Mouse (Mus musculus) G1E (cell line): Measurements from ENCODE around the gene Zfp719. TPM values are rescaled to one million over a fixed set of nuclear protein-coding genes. Genes with fewer than 3 reads are reported as not detected.

ENCODE experiments used
- ATAC-seq: 2 replicates; pipeline ENCODE4 v1.8.0; 2016; ENCODE audit warnings: mild to moderate bottlenecking; ENCODE audit not compliant: insufficient number of reproducible peaks, poor library complexity, low FRiP score, severe bottlenecking; ENCODE audit errors: extremely low read depth
- DNase-seq: peaks from one replicate; pipeline ENCODE4 v3.0.0; 2012; ENCODE audit warnings: low spot score
- H3K27me3 ChIP-seq: 2 replicates; pipeline ENCODE4 v1.6.1; 2012; ENCODE audit warnings: mild to moderate bottlenecking, low read length, inconsistent platforms; ENCODE audit not compliant: insufficient read depth
- H3K36me3 ChIP-seq: replicated peaks from 2 replicates; pipeline ENCODE3; 2012; ENCODE audit warnings: mild to moderate bottlenecking, inconsistent platforms
- H3K4me1 ChIP-seq: 2 replicates; pipeline ENCODE4 v1.6.1; 2012; ENCODE audit warnings: low read depth, low read length, inconsistent platforms, mixed read lengths; ENCODE audit not compliant: insufficient read depth
- H3K4me3 ChIP-seq: 2 replicates; pipeline ENCODE4 v1.5.1; 2012; ENCODE audit warnings: low read depth, mild to moderate bottlenecking, inconsistent platforms, low read length, moderate library complexity, mixed read lengths
- H3K9me3 ChIP-seq: replicated peaks from 2 replicates; pipeline ENCODE4 v1.6.1; 2012; ENCODE audit warnings: inconsistent platforms
- CTCF ChIP-seq: IDR thresholded peaks from 2 replicates; pipeline ENCODE4 v1.5.1; 2012; ENCODE audit warnings: low read depth, low read length, inconsistent platforms, mixed read lengths
- GATA1 ChIP-seq: IDR thresholded peaks from 2 replicates; pipeline ENCODE4 v1.6.1; 2012; ENCODE audit warnings: borderline replicate concordance, low read length, inconsistent platforms, mixed read lengths
- GATA2 ChIP-seq: IDR thresholded peaks from 2 replicates; pipeline ENCODE4 v1.6.1; 2012; ENCODE audit warnings: low read depth, low read length, inconsistent platforms, borderline replicate concordance
- POLR2AphosphoS5 ChIP-seq: IDR thresholded peaks from 2 replicates; pipeline ENCODE4 v1.6.1; 2012; ENCODE audit warnings: low read depth, low read length, inconsistent platforms; ENCODE audit not compliant: insufficient replicate concordance
- TAL1 ChIP-seq: conservative IDR thresholded peaks from 2 replicates; pipeline ENCODE4 v1.6.1; 2012; ENCODE audit warnings: low read depth, low read length, inconsistent platforms, mixed read lengths
- polyA plus RNA-seq: library from polyadenylated mRNA; stranded (reverse); fragments of >175 nt; gene quantifications from 2 replicates; pipeline ENCODE4 v1.2.3, GENCODE M21; 2012
- total RNA-seq, 2 experiments: library from RNA; stranded (forward) in 1 of 2; stranded (reverse) in 1 of 2; fragments of 200-1000 nt in 1 of 2; fragments of >200 nt in 1 of 2; fragmentation: Nextera tagmentation in 1 of 2; gene quantifications; 2 replicates each; pipeline ENCODE4 v1.2.3; 2014 to 2017

Gene Zfp719
- total and polyA plus RNA-seq, 3 experiments, result 0.12 to 7.8 (median 7.0) TPM

GRCm38 (mm10) chr7:43636194-43636593 lies 56.8 kb downstream of the Zfp719 start:
- TF ChIP-seq POLR2AphosphoS5 (no peak), TAL1 (no peak), GATA1 (no peak), CTCF (no peak), GATA2 (no peak)
- Histone ChIP-seq H3K27me3 (no peaks in the 10 kb centered on the region; the same call in 1 of the 2 replicates), H3K9me3 (no peaks in the 10 kb centered on the region), H3K36me3 (no peaks in the 10 kb centered on the region), H3K4me3 (no peak overlapping the region), H3K4me1 (no peaks in the 10 kb centered on the region)
- DNase-seq (no peak), ATAC-seq (no peak)

- H3K4me1 ChIP-seq, result no peaks in the 10 kb centered on the region
- no peaks in the 10 kb centered on the region for H3K9me3 ChIP-seq
- no peak overlapping the region for H3K4me3 ChIP-seq
- TF ChIP-seq GATA1 (no peak), TAL1 (no peak), POLR2AphosphoS5 (no peak), CTCF (no peak), GATA2 (no peak)
- no peak for DNase-seq
- no peak for ATAC-seq
- no peaks in the 10 kb centered on the region; the same call in 1 of the 2 replicates for H3K27me3 ChIP-seq
- H3K36me3 ChIP-seq, result no peaks in the 10 kb centered on the region
Observed at GRCm38 (mm10) chr7:43637118-43637517, 57.7 kb downstream of the Zfp719 start.

GRCm38 (mm10) chr7:43642587-43642986 lies 63.2 kb downstream of the Zfp719 start:
- ATAC-seq, result no peak
- H3K36me3 ChIP-seq, result no peaks in the 10 kb centered on the region
- no peaks in the 10 kb centered on the region for H3K9me3 ChIP-seq
- no peaks in the 10 kb centered on the region for H3K4me1 ChIP-seq
- H3K27me3 ChIP-seq, result no peaks in the 10 kb centered on the region
- no peak for DNase-seq
- TF ChIP-seq POLR2AphosphoS5, result no peak
- no peak for TF ChIP-seq TAL1
- TF ChIP-seq GATA2, result no peak
- H3K4me3 ChIP-seq, result no peak overlapping the region

Other genes with a start within 250 kb of the Zfp719 start
Only the 20 nearest of the 25 such genes appear.
- not detected in 2 replicates for gene Siglecg, start 171.4 kb upstream of the Zfp719 start, total RNA-seq (2014; fragmentation: Nextera tagmentation)
- 0.06 and 0.11 TPM in 2 replicates for gene Siglecg, start 171.4 kb upstream of the Zfp719 start, total RNA-seq (2017)
- gene Siglecg, start 171.4 kb upstream of the Zfp719 start, polyA plus RNA-seq, result not detected in 2 replicates
- gene Lim2, start 151.9 kb upstream of the Zfp719 start, total RNA-seq (2014; fragmentation: Nextera tagmentation), result not detected in 2 replicates
- gene Lim2, start 151.9 kb upstream of the Zfp719 start, total RNA-seq (2017), result not detected in 2 replicates
- gene Lim2, start 151.9 kb upstream of the Zfp719 start, polyA plus RNA-seq, result 0.04 TPM in 1 of 2 replicates, not detected in the other
- gene Nkg7, start 142.5 kb upstream of the Zfp719 start, total RNA-seq (2014; fragmentation: Nextera tagmentation), result not detected in 2 replicates
- gene Nkg7, start 142.5 kb upstream of the Zfp719 start, total RNA-seq (2017), result not detected in 2 replicates
- gene Nkg7, start 142.5 kb upstream of the Zfp719 start, polyA plus RNA-seq, result not detected in 2 replicates
- gene Cldnd2, start 138.8 kb upstream of the Zfp719 start, total RNA-seq (2014; fragmentation: Nextera tagmentation), result not detected in 2 replicates
- not detected in 2 replicates for gene Cldnd2, start 138.8 kb upstream of the Zfp719 start, total RNA-seq (2017)
- not detected in 2 replicates for gene Cldnd2, start 138.8 kb upstream of the Zfp719 start, polyA plus RNA-seq
- 75.0 and 92.3 TPM in 2 replicates for gene Etfb, start 135.5 kb upstream of the Zfp719 start, total RNA-seq (2014; fragmentation: Nextera tagmentation)
- gene Etfb, start 135.5 kb upstream of the Zfp719 start, total RNA-seq (2017), result 207 and 218 TPM in 2 replicates
- gene Etfb, start 135.5 kb upstream of the Zfp719 start, polyA plus RNA-seq, result 60.1 and 77.3 TPM in 2 replicates
- 3.5 TPM in 1 of 2 replicates, not detected in the other for gene Gm45233, start 135.5 kb upstream of the Zfp719 start, total RNA-seq (2014; fragmentation: Nextera tagmentation)
- gene Gm45233, start 135.5 kb upstream of the Zfp719 start, total RNA-seq (2017), result 0.93 TPM in 1 of 2 replicates, not detected in the other
- gene Gm45233, start 135.5 kb upstream of the Zfp719 start, polyA plus RNA-seq, result not detected in 2 replicates
- gene Vsig10l, start 116.5 kb upstream of the Zfp719 start, total RNA-seq (2014; fragmentation: Nextera tagmentation), result not detected in 2 replicates
- 0.33 and 0.35 TPM in 2 replicates for gene Vsig10l, start 116.5 kb upstream of the Zfp719 start, total RNA-seq (2017)
- gene Vsig10l, start 116.5 kb upstream of the Zfp719 start, polyA plus RNA-seq, result 0.32 and 0.44 TPM in 2 replicates
- not detected in 2 replicates for gene Iglon5, start 89.5 kb upstream of the Zfp719 start, total RNA-seq (2014; fragmentation: Nextera tagmentation)
- 0.05 and 0.06 TPM in 2 replicates for gene Iglon5, start 89.5 kb upstream of the Zfp719 start, total RNA-seq (2017)
- gene Iglon5, start 89.5 kb upstream of the Zfp719 start, polyA plus RNA-seq, result not detected in 2 replicates
- gene 4931406B18Rik, start 73.7 kb upstream of the Zfp719 start, total RNA-seq (2014; fragmentation: Nextera tagmentation), result not detected in 2 replicates
- gene 4931406B18Rik, start 73.7 kb upstream of the Zfp719 start, total RNA-seq (2017), result 0.06 and 0.44 TPM in 2 replicates
- not detected in 2 replicates for gene 4931406B18Rik, start 73.7 kb upstream of the Zfp719 start, polyA plus RNA-seq
- gene Cd33, start 35.2 kb upstream of the Zfp719 start, total RNA-seq (2014; fragmentation: Nextera tagmentation), result 0.10 TPM in 1 of 2 replicates, not detected in the other
- gene Cd33, start 35.2 kb upstream of the Zfp719 start, total RNA-seq (2017), result 0.41 and 0.60 TPM in 2 replicates
- gene Cd33, start 35.2 kb upstream of the Zfp719 start, polyA plus RNA-seq, result 0.13 and 0.69 TPM in 2 replicates
- gene Zfp658, start 17.4 kb upstream of the Zfp719 start, total RNA-seq (2014; fragmentation: Nextera tagmentation), result 1.2 and 1.3 TPM in 2 replicates
- gene Zfp658, start 17.4 kb upstream of the Zfp719 start, total RNA-seq (2017), result 1.1 and 1.2 TPM in 2 replicates
- gene Zfp658, start 17.4 kb upstream of the Zfp719 start, polyA plus RNA-seq, result 0.24 and 0.25 TPM in 2 replicates
- gene Zfp819, start 27.6 kb downstream of the Zfp719 start, total RNA-seq (2014; fragmentation: Nextera tagmentation), result not detected in 2 replicates
- gene Zfp819, start 27.6 kb downstream of the Zfp719 start, total RNA-seq (2017), result 0.05 TPM in 1 of 2 replicates, not detected in the other
- gene Zfp819, start 27.6 kb downstream of the Zfp719 start, polyA plus RNA-seq, result not detected in 2 replicates
- gene Ceacam18, start 55.1 kb downstream of the Zfp719 start, total RNA-seq (2014; fragmentation: Nextera tagmentation), result not detected in 2 replicates
- gene Ceacam18, start 55.1 kb downstream of the Zfp719 start, total RNA-seq (2017), result 0.16 and 0.29 TPM in 2 replicates
- gene Ceacam18, start 55.1 kb downstream of the Zfp719 start, polyA plus RNA-seq, result not detected in 2 replicates
- gene Siglece, start 80.6 kb downstream of the Zfp719 start, total RNA-seq (2014; fragmentation: Nextera tagmentation), result 1.2 TPM in 1 of 2 replicates, not detected in the other
- 0.05 TPM in 1 of 2 replicates, not detected in the other for gene Siglece, start 80.6 kb downstream of the Zfp719 start, total RNA-seq (2017)
- gene Siglece, start 80.6 kb downstream of the Zfp719 start, polyA plus RNA-seq, result not detected in 2 replicates
- 2.5 and 2.7 TPM in 2 replicates for gene Ctu1, start 92.4 kb downstream of the Zfp719 start, total RNA-seq (2014; fragmentation: Nextera tagmentation)
- 6.5 and 8.6 TPM in 2 replicates for gene Ctu1, start 92.4 kb downstream of the Zfp719 start, total RNA-seq (2017)
- gene Ctu1, start 92.4 kb downstream of the Zfp719 start, polyA plus RNA-seq, result 14.9 and 20.9 TPM in 2 replicates
- gene Klk14, start 110.8 kb downstream of the Zfp719 start, total RNA-seq (2014; fragmentation: Nextera tagmentation), result not detected in 2 replicates
- not detected in 2 replicates for gene Klk14, start 110.8 kb downstream of the Zfp719 start, total RNA-seq (2017)
- gene Klk14, start 110.8 kb downstream of the Zfp719 start, polyA plus RNA-seq, result not detected in 2 replicates
- not detected in 2 replicates for gene Klk13, start 133.0 kb downstream of the Zfp719 start, total RNA-seq (2014; fragmentation: Nextera tagmentation)
- 0.27 TPM in 1 of 2 replicates, not detected in the other for gene Klk13, start 133.0 kb downstream of the Zfp719 start, total RNA-seq (2017)
- not detected in 2 replicates for gene Klk13, start 133.0 kb downstream of the Zfp719 start, polyA plus RNA-seq
- gene Klk12, start 189.3 kb downstream of the Zfp719 start, total RNA-seq (2014; fragmentation: Nextera tagmentation), result not detected in 2 replicates
- gene Klk12, start 189.3 kb downstream of the Zfp719 start, total RNA-seq (2017), result not detected in 2 replicates
- not detected in 2 replicates for gene Klk12, start 189.3 kb downstream of the Zfp719 start, polyA plus RNA-seq
- not detected in 2 replicates for gene Klk11, start 195.0 kb downstream of the Zfp719 start, total RNA-seq (2014; fragmentation: Nextera tagmentation)
- not detected in 2 replicates for gene Klk11, start 195.0 kb downstream of the Zfp719 start, total RNA-seq (2017)
- not detected in 2 replicates for gene Klk11, start 195.0 kb downstream of the Zfp719 start, polyA plus RNA-seq
- gene Klk10, start 201.4 kb downstream of the Zfp719 start, total RNA-seq (2014; fragmentation: Nextera tagmentation), result not detected in 2 replicates
- not detected in 2 replicates for gene Klk10, start 201.4 kb downstream of the Zfp719 start, total RNA-seq (2017)
- not detected in 2 replicates for gene Klk10, start 201.4 kb downstream of the Zfp719 start, polyA plus RNA-seq